Mouse (Mus musculus) heart, postnatal 25 days (tissue): ENCODE measurements around the gene Iqsec2. TPM values are rescaled to one million over a fixed set of nuclear protein-coding genes. Genes with fewer than 3 reads are reported as not detected.
A peak's percentile ranks its signal among the peaks of the same experiment; 100 is the strongest.

Source experiments
- DNase-seq: peaks from one replicate; pipeline ENCODE4 v3.0.0; 2022; ENCODE audit warnings: low spot score
- intact Hi-C: fragments of 180-260 bp; cut with DNase I; formaldehyde crosslinking; loops from one replicate; pipeline ENCODE4 v1.15.1; 2025
- total RNA-seq, 2 experiments: library from RNA; stranded (reverse); gene quantifications; 2 replicates each; pipeline ENCODE4 v1.2.3; 2021

Iqsec2 gene
- total RNA-seq, 2 experiments from 2014 or later: 80.6 to 80.7 TPM

GRCm38 (mm10) chrX:152175284-152175683, 31.2 kb downstream of the Iqsec2 start:
- intact Hi-C loops: loop anchor here (1.0 to 10.0 kb wide), 3 partner anchors 43 to 160 kb away; partner anchors contain the start of genes Ribc1 and Smc1a
- no peak for DNase-seq

- intact Hi-C loops: loop anchor here (5.0 to 10.0 kb wide), 2 partner anchors 129 to 163 kb away; partner anchors contain the start of genes Ribc1 and Smc1a
- no peak for DNase-seq
These were observed 33.8 kb downstream of the Iqsec2 start for GRCm38 (mm10) chrX:152177897-152178296.

- DNase-seq: peak; percentile 63
- intact Hi-C loops: loop anchor here (5.0 to 10.0 kb wide), 2 partner anchors 128 to 164 kb away; partner anchors contain the start of genes Ribc1 and Smc1a
These were observed 34.9 kb downstream of the Iqsec2 start for GRCm38 (mm10) chrX:152178843-152179545.

DNA sequence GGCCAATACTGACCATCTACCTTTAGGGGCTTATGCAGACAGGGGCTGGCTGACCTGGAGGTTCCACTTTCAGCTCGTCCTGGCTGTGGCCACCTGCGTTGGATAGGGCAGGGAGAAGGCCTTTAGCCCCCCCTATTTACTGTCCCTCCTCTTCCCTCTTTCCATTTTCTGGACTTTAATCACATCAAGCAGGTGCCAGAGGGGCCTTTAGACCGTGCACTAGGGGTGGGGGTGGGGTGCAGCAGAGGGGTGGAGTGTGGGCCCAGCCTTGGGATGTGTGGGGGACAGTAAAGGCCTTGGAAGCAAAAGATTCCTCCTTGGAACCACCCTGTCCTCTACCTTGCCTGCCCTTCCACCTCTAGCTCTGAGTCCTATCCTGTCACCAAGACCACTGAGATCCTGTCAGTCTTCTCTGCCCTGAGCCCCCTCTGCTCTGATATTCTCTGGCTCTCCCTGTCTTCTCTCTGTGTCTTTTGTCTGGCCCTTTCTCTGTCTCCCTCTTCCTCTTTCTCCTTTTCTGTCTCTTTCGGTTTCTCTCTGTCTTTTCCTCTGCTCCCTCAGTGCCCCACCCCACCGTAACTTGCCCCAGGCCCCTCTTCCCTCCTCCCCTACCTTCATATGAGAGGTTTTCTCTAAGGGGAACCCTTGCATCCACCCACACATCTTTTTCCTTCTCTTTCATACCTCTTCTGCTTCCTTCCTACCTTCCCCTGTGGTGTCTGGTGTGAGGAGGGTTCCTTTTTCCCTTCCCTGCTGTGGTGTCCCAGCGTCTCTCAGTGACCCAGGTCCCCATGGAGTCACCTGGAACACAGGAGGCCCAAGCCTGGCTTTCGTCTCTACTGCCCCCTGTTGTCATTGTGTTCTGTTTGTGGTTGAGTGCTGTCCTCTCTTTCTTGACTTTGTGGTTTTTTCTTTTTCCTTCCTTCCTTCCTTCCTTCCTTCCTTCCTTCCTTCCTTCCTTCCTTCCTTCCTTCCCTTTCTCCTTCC, 35.9 kb downstream of the Iqsec2 start:
- DNase-seq: no peak
- intact Hi-C loops: loop anchor here (5.0 to 10.0 kb wide), 2 partner anchors 127 to 165 kb away; partner anchors contain the start of genes Ribc1 and Smc1a

GRCm38 (mm10) chrX:152187151-152187550, 43.1 kb downstream of the Iqsec2 start:
- intact Hi-C loops: no loop called here
- no peak for DNase-seq

GRCm38 (mm10) chrX:152191266-152191665, 47.2 kb downstream of the Iqsec2 start:
- intact Hi-C loops: no loop called here
- DNase-seq: no peak

DNA sequence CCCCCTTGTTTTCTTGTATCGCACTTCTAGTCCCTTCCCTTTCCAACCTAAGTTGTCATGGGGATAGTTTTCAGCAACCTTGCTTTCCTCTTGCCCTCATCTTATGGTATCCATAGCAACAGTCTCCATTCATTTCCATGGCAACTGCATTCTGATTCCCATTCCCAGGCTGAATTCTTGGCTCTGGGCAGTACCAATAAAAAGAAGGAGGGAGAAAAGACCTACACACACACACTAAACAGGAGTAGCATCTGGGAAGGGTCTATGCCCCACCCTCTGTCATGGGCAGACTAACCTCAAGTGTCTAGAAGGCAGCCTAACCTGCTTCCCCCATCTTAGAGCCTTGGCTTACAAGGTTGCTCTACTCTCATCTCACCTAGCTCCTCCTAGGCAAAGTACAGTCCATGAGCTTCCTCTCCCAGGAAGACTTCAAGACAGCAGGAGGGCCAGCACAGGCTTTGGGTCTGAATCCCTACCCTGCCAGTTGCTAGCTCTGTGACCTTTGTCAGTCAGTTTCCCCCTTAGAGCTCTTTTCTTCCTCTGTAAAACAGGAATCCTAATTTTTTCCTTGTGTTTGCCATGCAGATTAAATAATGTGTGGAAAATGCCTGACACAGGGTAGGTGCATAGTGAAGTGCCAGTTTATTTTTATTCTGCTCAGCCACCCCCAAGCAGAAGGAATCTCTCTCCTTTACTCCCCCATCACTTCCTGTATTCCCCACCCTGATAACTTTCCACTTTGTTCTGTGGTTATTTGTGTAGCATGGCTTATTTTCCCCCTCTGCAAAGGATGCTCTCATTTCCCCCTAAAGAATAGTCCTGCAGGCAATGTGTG, 54.0 kb downstream of the Iqsec2 start:
- no peak for DNase-seq
- intact Hi-C loops: no loop called here

- no peak for DNase-seq
- intact Hi-C loops: no loop called here
These were observed 57.8 kb downstream of the Iqsec2 start for GRCm38 (mm10) chrX:152201737-152202421.

DNA sequence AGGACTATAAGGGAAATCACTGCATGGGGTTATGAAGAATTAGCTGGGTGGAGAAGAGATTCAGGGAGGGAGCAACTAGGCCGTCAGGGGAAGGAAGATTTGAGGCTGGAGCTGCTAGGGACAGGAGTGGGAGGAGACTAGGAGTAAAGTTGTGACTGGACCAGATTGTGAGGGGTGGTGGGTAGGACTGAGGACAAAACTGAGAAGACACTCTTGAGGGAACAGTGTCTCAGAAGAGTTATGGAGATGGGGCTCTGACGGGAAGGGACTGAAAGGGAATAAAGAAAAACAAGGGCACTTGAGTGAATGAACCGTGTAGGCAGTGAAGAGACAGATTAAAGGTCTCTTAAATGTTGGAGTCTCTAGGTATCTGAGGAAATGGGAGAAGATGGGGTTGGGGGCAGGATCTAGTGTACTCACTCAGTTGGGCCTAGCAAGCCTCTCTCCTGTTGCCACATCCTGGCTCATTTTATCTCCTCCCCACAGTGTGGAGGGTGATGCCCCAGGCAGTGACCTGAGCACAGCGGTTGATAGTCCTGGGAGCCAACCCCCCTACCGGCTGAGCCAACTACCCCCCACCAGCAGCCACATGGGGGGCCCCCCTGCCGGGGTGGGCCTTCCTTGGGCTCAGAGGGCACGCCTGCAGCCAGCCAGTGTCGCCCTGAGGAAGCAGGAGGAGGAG, 58.5 kb downstream of the Iqsec2 start:
- intact Hi-C loops: no loop called here
- DNase-seq: no peak

DNA sequence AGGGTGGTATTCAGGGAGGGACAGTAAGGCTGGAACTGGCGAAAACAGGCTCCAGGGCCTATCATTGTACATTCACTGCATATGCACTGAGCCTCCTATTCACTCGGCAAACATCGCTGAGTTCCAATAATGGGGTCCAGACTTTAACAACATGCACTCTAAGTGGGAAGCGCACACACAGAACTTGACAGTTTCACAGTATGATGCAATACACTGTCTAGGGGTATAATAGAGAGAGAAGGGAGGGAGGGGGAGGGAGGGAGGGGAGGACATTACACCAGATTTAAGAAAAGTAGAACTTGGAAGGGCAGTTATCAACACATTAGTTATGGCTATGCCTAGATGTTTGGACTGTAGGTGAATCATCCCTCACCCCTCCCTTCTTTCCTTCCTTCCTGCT, 59.2 kb downstream of the Iqsec2 start:
- intact Hi-C loops: no loop called here
- no peak for DNase-seq

- no peak for DNase-seq
- intact Hi-C loops: no loop called here
These were observed 61.4 kb downstream of the Iqsec2 start for GRCm38 (mm10) chrX:152205486-152205885.

DNA sequence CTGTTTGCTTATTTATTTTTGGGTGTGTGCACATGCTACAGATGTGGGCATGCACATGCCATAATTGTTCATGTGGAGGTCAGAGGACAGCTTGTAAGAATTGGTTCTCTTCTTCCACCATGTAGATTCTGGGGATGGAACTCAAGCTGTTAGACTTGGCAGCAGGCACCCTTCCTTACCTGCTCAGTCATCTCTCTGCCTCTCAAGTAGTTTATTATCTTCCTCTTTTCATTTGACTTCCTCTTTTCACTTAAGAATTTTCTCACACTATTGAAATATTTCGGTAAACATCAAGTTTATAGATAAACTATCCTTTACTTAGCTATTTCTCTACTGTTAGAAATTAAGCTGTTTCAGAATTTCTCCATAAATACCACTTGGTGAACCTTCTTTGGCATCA, 70.6 kb downstream of the Iqsec2 start:
- no peak for DNase-seq
- intact Hi-C loops: no loop called here

DNA sequence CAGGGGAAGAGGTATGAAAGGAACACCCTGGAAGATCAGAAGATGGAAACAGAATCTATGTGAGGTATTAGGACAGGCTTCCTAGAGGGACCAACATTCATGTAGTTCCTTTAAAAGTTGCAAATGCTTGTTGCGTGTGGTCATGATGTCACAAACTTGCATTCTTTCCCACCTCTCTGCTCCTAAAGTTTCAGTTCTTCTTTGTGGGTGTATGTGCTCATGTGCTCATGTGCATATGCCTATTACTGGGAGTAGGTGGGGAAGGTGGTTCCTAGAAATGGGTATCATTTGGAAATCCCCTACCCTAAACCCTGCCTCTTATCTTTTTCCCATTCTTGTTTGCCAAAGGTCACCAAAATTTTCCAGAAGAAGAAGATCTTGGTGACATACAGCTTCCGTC, 74.5 kb downstream of the Iqsec2 start:
- DNase-seq: no peak

GRCm38 (mm10) chrX:152221721-152222120, 77.7 kb downstream of the Iqsec2 start:
- no peak for DNase-seq
- intact Hi-C loops: no loop called here

More for the DNA sequence above, 74.5 kb downstream of the Iqsec2 start:
- intact Hi-C loops: no loop called here

GRCm38 (mm10) chrX:152222226-152222625, 78.2 kb downstream of the Iqsec2 start:
- intact Hi-C loops: no loop called here
- DNase-seq: no peak

- intact Hi-C loops: no loop called here
- no peak for DNase-seq
These were observed 79.2 kb downstream of the Iqsec2 start for GRCm38 (mm10) chrX:152223313-152223712.

- DNase-seq: no peak
- intact Hi-C loops: no loop called here
These were observed 80.2 kb downstream of the Iqsec2 start for GRCm38 (mm10) chrX:152224280-152224679.
